Mouse (Mus musculus): ENCODE data around the gene Ccl17.
A peak's percentile ranks its signal among the peaks of the same experiment; 100 is the strongest.

Gene Ccl17

DNA sequence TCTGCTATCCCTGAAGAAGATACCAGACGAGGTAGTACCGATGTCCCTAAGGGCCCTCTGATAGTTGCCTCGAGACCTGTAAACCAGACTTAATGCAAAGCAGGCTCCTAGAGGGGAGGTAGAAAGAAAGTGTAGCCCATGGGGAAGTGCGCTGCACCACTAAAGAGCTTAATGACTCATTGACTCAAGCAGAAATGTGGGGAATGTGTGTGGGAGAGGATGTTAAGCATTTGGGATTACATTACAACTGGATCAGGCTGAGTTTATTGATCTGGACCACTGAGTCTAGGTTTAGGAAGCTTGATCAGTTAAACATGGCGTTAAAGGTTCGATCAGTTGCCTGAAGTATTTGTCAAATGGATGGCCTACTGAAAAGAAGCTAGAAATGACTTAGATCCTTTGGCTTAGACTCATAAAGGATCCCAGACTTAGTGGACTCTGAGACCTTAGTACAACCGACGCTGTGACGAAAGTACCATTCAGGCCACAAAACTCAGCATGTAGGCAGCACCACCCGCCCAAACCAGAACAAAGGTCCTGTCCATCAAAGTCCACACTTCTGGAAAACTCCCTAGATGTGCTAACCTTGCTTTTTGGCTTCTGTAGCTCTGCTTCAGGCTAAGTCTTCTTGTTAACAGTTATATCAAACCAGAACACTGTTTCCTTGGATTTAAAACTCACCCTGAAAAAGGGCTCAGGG, 20.8 kb upstream of the Ccl17 start:
- DNase-seq (ENCODE audit: low spot score), result no peak

DNA sequence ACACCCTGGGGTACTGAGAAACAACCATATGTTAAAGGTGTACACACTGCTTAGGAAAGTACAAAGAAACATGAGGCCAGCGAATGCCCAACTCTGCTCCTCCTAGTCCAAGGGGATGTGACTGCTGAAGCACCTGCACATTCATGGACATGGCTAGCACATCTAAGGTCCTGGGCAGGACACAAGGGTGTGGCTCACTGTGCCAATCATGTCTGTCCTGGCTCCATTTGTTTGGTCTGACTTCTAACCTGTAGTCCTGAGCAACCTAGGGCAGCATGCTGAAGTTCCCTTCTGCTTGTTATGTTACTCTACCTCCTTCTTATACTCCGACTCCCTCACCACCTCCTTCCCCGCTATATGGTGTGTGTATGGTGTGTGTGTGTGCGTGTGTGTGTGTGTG, 15.9 kb upstream of the Ccl17 start:
- no peak for DNase-seq (ENCODE audit: low spot score)

DNA sequence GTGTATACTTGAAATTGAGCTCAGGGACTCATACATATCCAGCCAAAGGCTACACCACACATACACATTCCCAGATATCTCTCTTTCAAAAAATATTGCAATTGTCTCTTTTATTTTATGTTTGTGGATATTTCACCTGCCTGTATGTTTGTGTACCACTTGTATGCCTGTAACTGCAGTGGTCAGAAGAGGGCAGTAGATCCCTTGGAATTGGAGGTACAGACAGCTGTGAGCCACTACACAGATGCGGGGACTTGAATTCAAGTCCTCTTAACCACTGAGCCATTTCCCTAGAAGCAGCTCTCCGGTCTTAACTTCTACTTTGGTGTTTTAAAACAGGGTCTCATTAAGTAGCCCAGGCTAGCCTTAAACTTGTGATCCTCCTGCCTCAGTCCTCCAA, 15.5 kb upstream of the Ccl17 start:
- DNase-seq (ENCODE audit: low spot score), result no peak

DNA sequence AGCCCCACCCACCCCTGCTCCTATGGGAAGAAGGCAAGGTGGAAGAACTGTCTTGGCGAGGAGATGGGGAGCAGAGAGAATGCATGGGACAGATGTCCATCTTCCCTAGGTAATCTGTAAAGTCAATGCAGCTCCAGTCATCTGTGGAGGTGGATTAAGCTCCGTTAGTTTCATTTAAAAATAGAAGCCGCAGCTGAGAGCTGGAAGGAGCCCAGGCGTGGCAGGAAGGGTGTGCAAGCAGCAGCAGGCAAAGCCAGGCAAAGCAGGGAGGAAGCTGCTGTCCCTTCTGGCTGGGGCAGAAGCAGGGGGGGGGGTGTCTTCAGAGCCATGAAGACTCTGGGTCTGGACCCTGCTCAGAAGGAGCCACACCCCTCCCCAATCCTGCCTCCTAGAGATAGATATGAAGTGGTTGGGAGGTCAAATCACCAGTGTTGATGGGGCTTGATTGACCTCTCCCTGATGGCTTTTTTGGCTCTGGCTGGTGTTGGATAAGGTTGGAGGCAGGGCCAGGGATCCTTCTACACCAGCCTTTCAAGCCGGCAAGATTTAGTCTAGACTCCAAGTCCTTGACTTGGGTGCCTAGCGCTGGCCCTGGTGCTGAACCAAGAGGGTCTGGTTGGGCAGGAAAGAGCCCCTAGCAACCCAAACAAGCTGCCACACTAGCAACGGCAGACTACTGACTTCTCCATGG, 9.8 kb upstream of the Ccl17 start:
- DNase-seq (ENCODE audit: low spot score), result no peak

DNA sequence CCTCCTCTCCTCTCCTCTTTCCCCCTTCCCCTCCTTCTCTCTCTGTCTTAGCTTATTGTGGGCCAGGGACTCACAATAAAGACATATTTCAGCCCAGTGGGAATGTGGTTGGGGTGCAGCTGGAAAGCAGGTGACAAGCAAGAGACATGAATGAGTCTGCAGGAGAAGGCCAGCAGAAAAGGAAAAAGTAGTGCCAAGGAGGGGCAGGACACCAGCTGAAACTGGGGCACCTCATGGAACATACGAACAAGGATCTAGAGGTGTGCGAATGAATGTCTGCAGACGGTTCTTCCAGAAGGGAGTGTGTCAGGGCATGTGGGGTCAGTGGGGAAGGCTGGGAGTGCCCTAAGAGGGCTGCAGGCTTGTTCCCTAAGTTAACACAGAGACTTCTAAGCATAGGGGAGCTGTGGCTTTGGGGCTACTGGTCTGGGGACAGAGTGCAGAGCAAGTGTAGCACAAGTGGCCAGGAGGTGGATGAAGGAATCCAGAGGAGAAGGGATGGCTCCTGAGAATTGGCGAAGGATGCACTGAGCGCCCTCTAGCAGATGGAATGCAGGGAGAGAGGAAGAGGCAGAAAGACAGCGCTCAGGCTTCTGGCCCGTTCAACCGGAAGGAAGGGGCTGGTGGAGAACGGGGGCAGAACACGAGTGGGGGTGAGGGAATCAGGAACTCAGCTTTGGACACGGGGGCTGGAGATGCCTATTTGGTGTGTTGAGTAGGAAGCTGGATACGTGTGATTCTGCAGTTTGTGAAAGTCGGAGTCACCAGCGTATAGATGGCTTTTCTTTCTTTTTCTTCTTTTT, 8.8 kb upstream of the Ccl17 start:
- DNase-seq (ENCODE audit: low spot score), result peak; percentile 63

DNA sequence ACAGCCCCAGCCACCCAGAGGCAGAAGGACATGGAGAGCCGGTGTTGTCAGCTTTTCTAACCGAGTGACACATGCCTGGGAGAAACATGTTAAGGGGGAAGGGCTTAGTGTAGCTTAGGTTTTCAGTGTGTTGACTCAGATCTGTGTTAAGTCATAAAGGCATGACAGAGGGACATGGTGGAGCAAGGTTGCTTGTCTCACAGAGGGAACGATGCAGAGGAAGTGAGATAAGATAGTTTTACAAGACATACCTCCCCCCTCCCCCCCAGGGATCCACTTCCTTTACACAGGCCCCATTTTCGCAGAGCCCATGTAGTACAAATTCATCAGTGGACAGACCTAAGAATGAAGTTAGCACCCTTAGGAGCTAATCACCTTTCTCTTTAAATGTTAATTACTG, 7.9 kb upstream of the Ccl17 start:
- no peak for DNase-seq (ENCODE audit: low spot score)

DNA sequence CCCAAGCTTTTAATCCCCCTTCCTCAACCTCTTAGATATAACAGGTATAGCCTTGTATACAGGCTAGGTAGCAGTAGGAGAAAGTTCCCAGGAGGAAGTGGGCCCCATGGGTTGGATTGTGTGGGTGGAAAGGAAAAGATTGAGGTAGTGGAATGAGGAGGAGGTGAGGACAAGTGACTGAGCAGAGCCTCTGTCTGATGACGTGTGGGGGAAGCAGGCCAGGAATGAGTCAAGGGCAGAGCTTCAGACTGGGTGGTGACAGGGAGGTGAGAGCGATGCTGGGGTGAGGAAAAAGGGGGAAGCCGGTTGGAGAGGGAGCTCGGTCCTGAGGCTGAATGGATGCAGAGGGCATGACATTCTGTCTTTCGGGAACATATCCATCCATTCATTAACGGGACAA, 6.7 kb upstream of the Ccl17 start:
- no peak for DNase-seq (ENCODE audit: low spot score)

DNA sequence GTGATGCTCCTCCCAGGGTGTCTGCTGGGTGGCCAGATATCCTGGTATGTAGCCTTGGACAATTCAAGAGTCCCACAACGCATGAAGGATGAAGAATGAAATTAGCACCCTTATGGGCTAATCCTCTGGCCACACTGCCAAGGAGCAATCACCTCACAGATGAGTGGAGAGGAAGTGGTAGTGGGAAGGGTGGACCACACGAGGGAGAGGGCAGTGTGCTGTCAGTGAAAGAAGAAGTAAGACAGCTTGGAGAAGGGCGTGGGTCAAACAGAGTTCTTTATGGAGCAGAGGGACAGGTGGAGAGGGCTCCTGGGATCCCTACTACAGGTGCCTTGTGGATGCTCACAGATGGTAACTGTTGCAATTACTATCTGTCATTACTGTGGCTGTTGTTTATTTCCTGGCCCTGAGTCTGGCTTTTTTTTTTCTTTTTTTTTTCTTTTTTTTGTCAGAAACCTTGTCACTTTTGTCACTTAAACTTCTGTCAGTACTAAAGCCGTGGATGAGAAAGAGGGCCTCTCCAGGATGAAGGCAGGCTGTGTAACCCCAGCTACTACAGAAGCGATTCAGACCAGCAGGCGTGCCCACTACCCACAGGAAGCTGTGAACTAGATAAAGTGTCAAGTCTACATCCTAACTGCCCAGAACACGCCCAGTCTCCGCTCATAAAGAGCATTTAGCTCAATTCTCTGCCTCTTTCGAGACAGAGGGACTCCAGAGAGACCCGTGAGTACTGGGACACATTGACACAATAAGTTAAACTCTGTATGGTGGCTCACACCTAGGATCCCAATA, 5.5 kb upstream of the Ccl17 start:
- no peak for DNase-seq (ENCODE audit: low spot score)

DNA sequence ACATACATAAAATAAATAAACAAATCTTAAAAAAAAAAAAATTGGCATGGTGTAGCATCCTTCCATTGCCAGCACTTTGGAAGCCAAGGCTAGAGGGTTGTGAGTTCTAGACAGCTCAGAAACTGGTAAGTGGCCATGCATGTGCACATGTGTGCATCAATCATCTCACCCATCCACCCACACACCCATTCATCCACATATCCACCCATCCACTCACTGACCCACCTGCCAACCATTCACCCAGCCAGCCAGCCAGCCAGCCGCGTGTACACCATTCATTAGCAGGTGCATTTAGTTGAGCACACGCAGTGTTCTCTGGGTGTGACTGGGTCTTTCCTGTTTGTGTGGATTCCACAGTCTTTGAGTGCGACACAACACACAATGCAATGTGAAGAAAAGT, 4.4 kb upstream of the Ccl17 start:
- DNase-seq (ENCODE audit: low spot score), result no peak

DNA sequence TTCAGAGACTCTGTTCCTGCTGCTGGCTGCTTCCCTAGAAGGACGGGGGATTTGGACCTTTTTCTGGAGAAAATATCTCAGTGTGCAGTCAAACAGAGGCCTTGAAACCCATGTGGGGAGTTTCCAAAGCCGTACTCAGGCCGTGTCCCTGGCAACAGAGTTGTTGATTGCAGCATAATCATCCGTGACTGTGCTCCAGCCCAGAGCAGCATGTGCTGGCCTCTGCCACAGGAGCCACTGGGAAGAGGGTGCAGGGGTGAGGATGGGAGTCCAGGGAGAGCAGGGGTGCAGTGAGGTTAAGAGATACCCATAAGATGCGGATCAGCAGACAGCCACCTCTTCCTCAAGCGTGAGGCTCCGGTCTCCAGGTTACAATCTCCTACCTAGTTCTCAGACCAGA, 2.7 kb upstream of the Ccl17 start:
- DNase-seq (ENCODE audit: low spot score), result no peak

DNA sequence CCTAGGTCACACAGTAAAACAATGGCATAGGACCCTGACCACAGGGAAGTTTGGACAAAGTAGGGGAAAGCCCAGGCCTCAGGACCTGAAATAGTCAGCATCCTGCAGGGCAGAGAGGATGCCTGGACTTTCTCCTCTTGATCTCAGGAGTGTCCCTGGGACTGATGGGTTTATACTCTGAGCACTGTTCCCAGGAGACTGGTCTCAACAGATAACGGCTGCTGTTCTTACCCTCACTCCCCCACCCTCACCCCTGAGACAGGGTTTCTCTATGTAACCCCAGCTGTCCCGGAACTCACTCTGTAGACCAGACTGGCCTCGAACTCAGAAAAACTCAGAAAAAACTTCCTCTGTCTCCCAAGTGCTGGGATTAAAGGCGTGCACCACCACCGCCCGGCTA, 1.9 kb upstream of the Ccl17 start:
- DNase-seq (ENCODE audit: low spot score), result no peak

DNA sequence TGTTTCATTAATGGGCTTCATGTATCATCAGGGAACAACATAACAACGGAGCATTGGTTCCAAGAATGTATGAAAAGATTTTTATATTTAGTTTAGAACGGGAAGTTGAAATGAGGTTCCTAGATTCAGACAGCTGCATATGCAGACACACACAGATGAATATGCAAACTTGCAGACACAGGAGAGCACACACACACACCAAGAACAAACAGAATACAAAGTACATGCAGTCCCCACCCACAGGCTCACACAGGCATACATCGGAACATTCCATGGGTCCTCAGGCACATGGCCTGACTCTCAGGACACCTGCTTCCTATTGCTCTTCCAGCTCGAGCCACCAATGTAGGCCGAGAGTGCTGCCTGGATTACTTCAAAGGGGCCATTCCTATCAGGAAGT, 602 bp downstream of the Ccl17 start:
- DNase-seq (ENCODE audit: low spot score), result no peak

DNA sequence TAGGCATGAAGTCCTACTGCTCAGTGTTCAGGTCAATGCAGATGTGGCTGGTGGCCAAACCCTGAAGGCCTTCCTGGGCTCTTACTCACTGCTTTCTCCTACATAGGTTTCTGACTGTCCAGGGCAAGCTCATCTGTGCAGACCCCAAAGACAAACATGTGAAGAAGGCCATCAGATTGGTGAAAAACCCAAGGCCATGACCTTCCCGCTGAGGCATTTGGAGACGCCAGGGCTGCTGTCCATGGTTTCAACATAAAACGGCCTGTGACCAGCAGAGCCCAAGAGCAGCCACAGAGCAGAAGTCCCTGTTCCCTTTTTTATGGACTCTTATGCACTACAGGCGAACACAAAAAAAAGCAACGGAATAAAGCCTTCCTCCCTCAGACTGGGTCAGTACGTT, 1.4 kb downstream of the Ccl17 start:
- DNase-seq (ENCODE audit: low spot score), result no peak

DNA sequence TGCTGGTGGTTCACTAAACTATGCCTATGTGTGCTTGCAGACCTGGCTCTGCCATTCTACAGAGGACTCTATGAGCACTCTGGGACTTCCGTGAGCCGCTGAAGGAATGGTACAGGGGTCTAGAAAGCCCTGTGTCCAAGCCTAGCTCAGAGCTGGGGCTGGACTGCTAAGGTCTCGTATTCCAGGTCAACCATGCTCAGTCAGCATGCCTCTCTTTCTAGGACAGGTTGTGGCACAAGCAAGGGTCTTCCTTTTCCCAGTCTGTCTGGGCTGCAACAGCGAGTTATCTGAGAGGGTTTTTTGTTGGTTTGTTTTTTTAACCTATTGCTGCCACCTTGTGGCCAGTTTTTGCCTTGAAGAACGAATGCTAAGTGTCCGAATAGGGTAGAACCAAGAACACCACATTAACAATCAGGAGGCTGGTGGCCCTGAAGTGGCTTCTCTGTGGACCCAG, 2.4 kb downstream of the Ccl17 start:
- DNase-seq (ENCODE audit: low spot score), result peak; percentile 84

DNA sequence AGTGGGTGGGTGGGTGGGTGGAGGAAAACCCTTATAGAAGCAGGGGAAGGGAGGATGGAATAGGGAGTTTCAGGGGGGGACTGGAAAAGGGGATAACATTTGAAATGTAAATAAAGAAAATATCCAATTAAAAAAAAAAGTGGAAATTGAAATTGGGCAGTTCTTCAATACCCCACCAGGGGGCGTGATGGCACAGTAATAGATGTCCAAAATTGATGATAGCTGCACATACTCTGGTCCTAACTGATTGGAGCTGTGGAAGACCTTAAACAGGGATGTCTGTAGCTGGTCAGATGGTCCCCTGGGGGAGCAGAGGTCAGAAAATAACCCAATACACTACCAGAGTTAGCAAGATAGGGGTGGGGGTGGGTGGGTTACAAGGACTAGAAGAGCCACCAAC, 4.3 kb downstream of the Ccl17 start:
- DNase-seq (ENCODE audit: low spot score), result no peak

DNA sequence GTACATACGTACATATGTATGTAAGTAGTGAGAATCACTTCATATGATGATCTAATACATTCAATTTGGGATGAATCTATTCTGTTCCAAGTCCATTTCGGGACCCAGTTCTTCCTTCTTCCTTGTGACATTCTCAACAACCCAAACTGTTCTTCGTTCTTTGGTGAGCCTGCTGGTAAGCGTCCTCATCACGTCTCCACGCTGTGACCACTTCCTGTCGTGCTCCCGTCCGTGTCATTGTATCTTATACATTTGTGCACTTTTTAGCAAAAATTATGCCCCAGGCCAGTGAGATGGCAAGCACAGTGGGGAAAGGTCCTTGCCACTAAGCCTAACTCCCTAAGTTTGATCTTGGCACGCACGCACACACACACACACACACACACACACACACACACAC, 7.7 kb downstream of the Ccl17 start:
- no peak for DNase-seq (ENCODE audit: low spot score)

DNA sequence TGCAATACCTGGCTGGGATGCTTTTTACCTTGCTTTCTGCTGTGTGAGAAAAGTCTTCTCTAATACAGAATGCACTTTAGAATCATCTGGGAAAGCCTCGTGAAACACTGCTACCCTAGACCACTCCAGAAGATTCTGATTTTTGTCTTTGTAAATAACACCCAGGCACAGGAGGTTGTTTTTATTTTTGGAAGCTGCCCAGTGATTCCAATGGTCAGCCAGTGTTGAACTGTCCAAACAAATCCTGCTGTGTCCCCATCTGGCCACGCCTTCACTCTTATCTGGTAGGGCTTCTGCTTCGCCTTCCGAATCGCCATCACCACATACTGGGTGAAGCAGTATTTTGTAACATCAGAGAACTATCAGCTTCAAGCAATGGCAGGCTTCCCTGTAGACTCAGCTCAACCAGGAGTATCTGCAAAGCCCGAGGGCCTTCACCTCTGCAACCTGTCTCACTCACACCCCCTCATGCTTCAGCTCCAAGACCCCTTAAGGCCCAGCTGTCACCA, 9.5 kb downstream of the Ccl17 start:
- DNase-seq (ENCODE audit: low spot score), result no peak

DNA sequence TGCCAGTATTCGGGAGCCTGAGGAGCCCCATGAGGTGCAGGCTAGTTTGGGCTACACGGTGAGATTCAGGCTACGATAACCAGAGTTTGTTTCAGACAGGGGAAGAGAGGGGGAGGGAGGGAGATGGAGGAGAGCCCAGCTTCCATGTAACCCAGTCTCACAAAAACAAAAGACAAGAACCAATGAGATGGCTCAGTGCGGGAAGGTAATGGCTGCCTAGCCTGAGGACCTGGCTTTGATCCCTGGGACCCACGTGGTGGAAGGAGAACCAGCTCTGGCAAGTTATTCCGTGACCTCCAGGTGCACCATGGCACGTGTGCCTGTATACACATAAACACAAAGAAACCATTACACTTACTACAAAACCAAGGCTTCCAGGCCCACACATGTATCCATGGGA, 10.3 kb downstream of the Ccl17 start:
- no peak for DNase-seq (ENCODE audit: low spot score)

DNA sequence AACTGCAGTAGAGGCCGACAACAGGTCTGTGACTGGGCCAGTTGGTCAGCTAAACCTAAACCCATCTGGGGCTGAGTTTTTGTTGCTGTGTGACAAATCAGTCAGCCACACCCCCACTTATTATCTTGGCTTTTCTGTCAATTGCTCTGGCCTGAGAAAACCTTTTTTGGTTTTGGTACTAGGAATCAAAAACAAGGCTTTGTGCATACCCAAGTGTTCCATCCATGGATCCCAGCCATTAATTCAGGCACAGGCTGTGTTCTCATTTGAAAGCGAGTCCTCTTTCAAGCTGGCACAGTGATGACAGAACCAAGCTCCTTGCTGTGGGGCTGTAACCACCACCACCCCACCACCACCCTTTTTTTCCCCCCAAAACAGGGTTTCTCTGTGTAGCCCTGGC, 11.1 kb downstream of the Ccl17 start:
- no peak for DNase-seq (ENCODE audit: low spot score)

DNA sequence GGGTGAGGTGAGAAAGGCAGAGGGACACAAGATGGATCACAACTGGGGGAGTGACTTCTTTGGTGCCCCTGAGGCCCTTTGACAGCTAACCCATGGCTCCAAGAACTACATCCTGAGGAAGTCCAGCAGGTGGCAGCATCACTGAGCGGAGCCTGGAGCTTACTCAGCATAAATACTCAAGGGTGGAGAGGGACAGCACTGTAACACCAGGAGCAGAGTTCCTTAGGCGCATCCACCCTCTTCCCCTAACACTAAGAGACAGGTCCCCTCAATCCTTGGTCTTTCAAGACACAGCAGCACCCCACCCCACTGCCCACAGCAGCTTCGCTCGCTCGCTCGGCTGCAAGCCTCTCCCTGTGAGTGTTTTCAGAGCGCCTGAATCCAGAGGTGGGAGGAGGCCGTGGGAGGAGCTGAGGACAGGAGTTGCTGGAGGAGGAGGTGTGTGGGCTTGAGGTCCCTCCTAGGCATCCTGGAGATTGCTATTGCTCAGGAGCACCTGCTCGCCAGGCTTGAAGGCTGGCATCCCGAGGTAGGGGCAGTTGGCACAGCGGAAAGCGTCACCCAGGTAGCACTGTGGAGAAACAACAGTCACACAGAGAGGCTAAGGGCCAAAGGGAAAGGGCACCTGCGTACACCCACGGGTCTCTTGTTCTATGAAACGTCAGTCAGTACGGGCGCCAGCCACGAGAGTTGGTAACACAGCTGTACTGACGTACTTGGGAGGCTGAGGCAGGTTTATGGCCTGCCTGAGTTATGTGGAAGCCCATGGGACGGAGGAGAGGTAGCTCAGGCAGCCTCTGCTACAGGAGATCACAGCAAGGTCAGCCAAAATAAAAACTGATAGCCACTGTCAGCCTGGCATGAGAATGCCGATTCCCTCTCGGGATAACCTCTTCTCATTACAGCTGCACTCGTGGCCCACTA, 12.6 kb downstream of the Ccl17 start:
- peak; percentile 62 for DNase-seq (ENCODE audit: low spot score)

DNA sequence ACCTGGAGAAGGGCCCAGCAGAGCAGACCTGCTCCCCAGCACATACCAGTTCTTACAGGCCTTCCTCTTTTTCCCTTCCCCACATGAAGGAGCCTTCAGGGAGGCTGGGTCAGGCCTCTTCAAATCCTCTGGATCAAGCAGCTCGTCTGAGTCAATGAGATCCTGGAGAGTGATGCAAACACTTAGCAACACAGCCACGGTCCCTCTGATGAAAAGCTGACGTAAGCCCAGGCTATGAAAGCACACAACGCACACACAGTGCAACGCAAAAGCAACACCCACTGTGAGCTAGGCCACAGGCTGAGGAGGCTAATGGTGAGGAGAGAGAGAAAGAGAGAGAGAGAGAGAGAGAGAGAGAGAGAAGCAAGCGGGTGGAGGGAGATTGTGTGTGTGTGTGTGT, 14.9 kb downstream of the Ccl17 start:
- DNase-seq (ENCODE audit: low spot score), result no peak
